Mouse (Mus musculus): ENCODE data around the gene Hmbs.

The Hmbs gene

GRCm38 (mm10) chr9:44292490-44292889 lies 51.5 kb downstream of the Hmbs start:
- DNase-seq (ENCODE audit: low spot score in 2 of 2) = no peak

DNA sequence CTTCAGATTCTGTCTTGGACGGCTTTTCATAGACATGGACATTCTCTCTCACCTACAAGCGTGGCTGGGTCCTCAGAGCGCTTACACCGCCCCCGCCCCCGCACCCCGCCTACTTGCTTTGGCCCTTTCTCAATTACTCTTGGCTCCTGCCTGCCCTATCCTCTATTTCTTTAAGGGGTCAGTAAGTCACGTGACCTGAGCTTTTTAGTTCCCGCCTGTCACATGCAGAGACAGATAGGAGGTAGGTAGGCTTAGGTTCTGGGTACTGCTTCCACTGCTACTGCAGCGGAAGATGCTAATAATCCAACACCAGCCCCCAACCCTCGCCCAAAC lies 55.1 kb downstream of the Hmbs start:
- no peak for DNase-seq (ENCODE audit: low spot score in 2 of 2)

- DNase-seq (ENCODE audit: low spot score in 2 of 2) = peak in 1 of 2 experiments; percentile 24
Measured at GRCm38 (mm10) chr9:44288076-44288958, 55.7 kb downstream of the Hmbs start, which contains the start of gene Abcg4. Gene Abcg4, minus strand, starts transcription at chr9:44288615.

- no peak for DNase-seq (ENCODE audit: low spot score in 2 of 2)
Measured at GRCm38 (mm10) chr9:44287401-44288075, 56.5 kb downstream of the Hmbs start.

GRCm38 (mm10) chr9:44287003-44287400 lies 57.0 kb downstream of the Hmbs start:
- no peak for DNase-seq (ENCODE audit: low spot score in 2 of 2)
